Mouse (Mus musculus) ES-Bruce4 (cell line): ENCODE data around the gene Gm5485. TPM values are rescaled to one million over a fixed set of nuclear protein-coding genes. Genes with fewer than 3 reads are reported as not detected.

Experiments
- H3K27ac ChIP-seq: 2 replicates; pipeline ENCODE4 v1.5.1; 2012; ENCODE audit warnings: low read length, inconsistent platforms; ENCODE audit not compliant: insufficient read depth
- H3K27me3 ChIP-seq: 2 replicates; pipeline ENCODE4 v1.6.1; 2012; ENCODE audit warnings: mild to moderate bottlenecking, low read length, inconsistent platforms; ENCODE audit not compliant: control insufficient read depth, poor library complexity, insufficient read depth, severe bottlenecking
- H3K36me3 ChIP-seq: 2 replicates; pipeline ENCODE4 v1.6.1; 2012; ENCODE audit warnings: inconsistent platforms, mild to moderate bottlenecking, low read length, moderate library complexity; ENCODE audit not compliant: control insufficient read depth, poor library complexity, insufficient read depth, severe bottlenecking
- H3K4me1 ChIP-seq: one replicate; pipeline ENCODE4 v1.8.1; 2011; ENCODE audit warnings: low read length; ENCODE audit not compliant: control insufficient read depth, insufficient read depth
- H3K4me3 ChIP-seq: 2 replicates; pipeline ENCODE4 v1.5.1; 2011; ENCODE audit warnings: low read depth, mild to moderate bottlenecking, low read length
- H3K9ac ChIP-seq: 2 replicates; pipeline ENCODE4 v1.6.1; 2012; ENCODE audit warnings: low read depth, mild to moderate bottlenecking, inconsistent platforms; ENCODE audit not compliant: poor library complexity, severe bottlenecking
- H3K9me3 ChIP-seq: replicated peaks from 2 replicates; pipeline ENCODE4 v1.6.1; 2012; ENCODE audit warnings: mild to moderate bottlenecking, low read length, inconsistent platforms; ENCODE audit not compliant: control insufficient read depth, poor library complexity, insufficient read depth, severe bottlenecking
- CTCF ChIP-seq: IDR thresholded peaks from one replicate; pipeline ENCODE4 v1.8.1; 2011; ENCODE audit warnings: low read depth, low read length
- EP300 ChIP-seq: IDR thresholded peaks from 2 replicates; pipeline ENCODE4 v1.6.1; 2011; ENCODE audit warnings: low read depth, low read length; ENCODE audit not compliant: insufficient read depth
- POLR2A ChIP-seq: IDR thresholded peaks from one replicate; pipeline ENCODE4 v1.8.1; 2011; ENCODE audit warnings: low read length; ENCODE audit not compliant: insufficient read depth
- polyA plus RNA-seq: library from polyadenylated mRNA; stranded (reverse); fragments of >200 nt; gene quantifications from 2 replicates; pipeline ENCODE4 v1.2.4, GENCODE M21; 2011; ENCODE audit warnings: low read depth; ENCODE audit not compliant: missing spikeins, insufficient read depth, insufficient read length

The Gm5485 gene
- polyA plus RNA-seq, 1 experiment, result not detected

DNA sequence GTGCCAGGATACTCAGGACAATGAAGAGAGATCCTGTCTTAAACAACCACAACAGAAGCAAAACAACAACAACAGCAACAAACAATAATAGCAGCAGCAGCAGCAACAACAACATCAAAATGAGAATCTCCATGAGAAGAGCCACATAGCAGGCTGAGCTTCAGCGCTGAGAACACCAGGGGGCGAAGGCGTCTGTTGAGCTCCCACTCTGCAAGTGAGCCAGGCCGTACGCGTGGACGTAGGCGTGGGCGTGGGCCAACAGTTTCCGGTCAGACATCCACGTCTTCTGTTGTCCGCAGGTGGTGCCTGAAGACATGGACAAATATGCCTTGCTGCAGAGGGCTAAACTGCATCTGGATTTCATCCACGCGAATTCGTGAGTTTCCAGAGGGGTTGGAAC is 18.8 kb upstream of the Gm5485 start, which contains the start of gene Morc1:
Morc1 (plus strand) TSS at position 211 of the 400 bp plus-strand sequence.
- Histone ChIP-seq H3K4me3 (no peak within 1 kb of the TSS), H3K36me3 (no peaks in the 10 kb centered on the region), H3K27me3 (no peaks in the 10 kb centered on the region), H3K9ac (no peak within 1 kb of the TSS), H3K9me3 (0 out of 2 replicates have a peak, but pooled peaks cover 3% of the 10 kb centered on the region), H3K27ac (no peak within 1 kb of the TSS), H3K4me1 (peaks cover 5% of the 10 kb centered on the region)
- TF ChIP-seq EP300 (0 out of 2 replicates have a peak, but pooled peaks have one; percentile 40), POLR2A (no peak), CTCF (peak; percentile 74)

DNA sequence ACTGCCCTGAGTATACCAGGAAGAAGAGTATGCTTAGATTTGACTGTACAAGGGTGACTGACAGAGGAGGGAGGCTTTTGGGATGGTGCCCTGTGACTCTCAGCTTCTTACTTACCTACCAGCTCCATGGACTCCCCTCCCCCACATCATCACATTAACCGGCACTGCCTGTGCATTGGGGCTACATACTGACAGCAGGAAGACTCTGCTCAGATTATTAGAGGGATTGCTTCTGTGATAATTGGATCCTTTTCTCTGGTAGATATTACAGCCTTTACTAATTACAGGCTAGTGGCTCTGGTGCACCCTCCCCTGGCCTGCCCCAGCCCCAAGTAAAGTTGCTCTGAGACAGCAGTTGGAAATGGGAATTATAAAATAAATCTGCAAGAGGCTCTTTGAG is 17.2 kb upstream of the Gm5485 start:
- H3K4me1 ChIP-seq, result no peaks in the 10 kb centered on the region

DNA sequence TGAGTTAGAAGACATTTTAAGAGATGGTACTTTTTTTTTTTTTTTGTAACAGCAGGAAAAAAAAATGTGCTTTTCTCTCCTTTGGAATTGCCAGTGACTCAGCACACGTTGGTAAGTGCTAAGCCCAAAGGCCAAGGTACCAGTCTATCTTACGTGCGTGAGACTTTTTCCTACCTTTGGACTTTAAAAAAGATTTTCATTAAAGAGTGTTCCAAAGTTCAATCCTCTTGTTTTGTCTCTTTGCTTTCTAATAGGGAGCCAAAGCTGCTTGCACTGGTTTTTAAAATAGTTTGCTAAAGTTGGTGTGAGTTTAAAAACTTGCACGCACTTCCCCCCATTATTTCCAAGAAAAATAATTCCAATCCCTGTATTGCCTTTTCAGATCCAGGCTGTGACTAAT is 11.9 kb upstream of the Gm5485 start:
- Histone ChIP-seq H3K9me3 (peaks cover 15% of the 10 kb centered on the region), H3K4me1 (peaks cover 2% of the 10 kb centered on the region), H3K4me3 (no peak overlapping the region), H3K27ac (no peak overlapping the region), H3K36me3 (no peaks in the 10 kb centered on the region), H3K27me3 (no peaks in the 10 kb centered on the region), H3K9ac (no peak overlapping the region)
- TF ChIP-seq EP300 (no peak), CTCF (no peak), POLR2A (no peak)

More for the DNA sequence above, 17.2 kb upstream of the Gm5485 start:
- Histone ChIP-seq H3K9ac (no peak overlapping the region), H3K4me3 (no peak overlapping the region), H3K27me3 (no peaks in the 10 kb centered on the region), H3K36me3 (no peaks in the 10 kb centered on the region), H3K27ac (no peak overlapping the region), H3K9me3 (peaks cover 15% of the 10 kb centered on the region)
- TF ChIP-seq CTCF (no peak), POLR2A (no peak), EP300 (no peak)

DNA sequence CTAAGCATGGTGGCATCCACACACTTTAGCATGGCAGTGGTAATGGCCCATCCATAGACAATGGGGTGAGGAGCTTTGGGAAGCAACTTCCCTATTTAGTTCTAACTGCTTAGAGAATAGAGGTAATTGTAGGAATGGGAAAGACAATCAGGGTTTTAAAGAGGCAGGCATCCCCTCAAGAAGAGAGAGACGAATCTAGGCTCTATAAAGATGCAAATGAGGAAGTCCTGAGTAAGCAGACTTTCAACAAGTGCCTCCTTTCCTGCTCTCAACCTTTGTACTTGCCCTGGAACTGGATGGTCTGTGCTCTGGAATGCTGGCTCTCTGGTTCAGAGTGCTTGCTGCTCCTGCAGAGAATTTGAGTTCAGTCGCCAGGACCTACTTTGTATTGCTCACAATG is 10.3 kb upstream of the Gm5485 start:
- Histone ChIP-seq H3K4me1 (peaks cover 2% of the 10 kb centered on the region), H3K27me3 (no peaks in the 10 kb centered on the region), H3K36me3 (no peaks in the 10 kb centered on the region), H3K27ac (0 out of 2 replicates have a peak overlapping the region, but pooled peaks have one; percentile 27), H3K4me3 (no peak overlapping the region), H3K9ac (no peak overlapping the region), H3K9me3 (peaks cover 15% of the 10 kb centered on the region)
- TF ChIP-seq EP300 (peak; percentile 53; the same call in 1 of the 2 replicates), POLR2A (no peak)

DNA sequence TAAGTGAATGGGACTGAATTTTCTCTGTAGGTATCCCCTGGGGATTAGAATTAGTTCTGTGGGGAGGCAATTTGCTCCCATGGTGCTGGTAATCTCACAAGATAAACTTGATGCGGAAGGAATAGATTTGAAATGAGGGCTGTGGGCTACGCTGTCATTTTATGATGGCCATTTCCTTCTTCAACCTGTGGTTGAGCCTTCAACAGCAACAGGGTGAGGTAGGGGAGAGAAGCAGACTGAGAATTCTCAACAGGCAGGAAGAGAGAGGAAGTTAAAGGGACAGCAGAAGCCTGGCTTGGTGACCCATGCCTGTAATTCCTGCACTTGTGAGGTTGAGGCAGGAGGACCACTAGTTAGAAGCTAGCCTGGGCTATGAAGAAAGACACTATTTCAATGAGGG is 6.8 kb upstream of the Gm5485 start:
- TF ChIP-seq EP300 (no peak), CTCF (no peak), POLR2A (no peak)

DNA sequence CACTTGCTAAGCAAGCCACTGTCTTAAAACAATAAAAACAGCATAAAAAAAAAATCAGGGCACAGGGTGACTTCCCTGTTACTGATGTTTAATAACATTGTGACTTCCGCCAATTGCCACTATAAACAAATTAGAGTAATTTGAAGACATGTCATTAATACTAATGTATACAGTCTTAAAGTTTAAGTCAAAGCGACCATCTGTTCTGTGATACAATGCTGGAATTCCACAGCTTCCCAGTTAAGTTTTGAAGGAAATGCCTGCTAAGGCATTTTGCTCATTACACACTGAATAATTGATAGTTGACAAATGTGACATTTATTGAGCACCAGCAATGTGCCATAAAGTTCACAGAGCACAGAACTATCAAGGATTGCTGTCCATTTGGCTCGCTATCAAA is 6.3 kb upstream of the Gm5485 start:
- Histone ChIP-seq H3K27ac (no peak overlapping the region), H3K4me3 (no peak overlapping the region), H3K4me1 (peaks cover 2% of the 10 kb centered on the region), H3K27me3 (no peaks in the 10 kb centered on the region), H3K36me3 (no peaks in the 10 kb centered on the region), H3K9me3 (no peaks in the 10 kb centered on the region), H3K9ac (no peak overlapping the region)
- no peak for TF ChIP-seq CTCF
- no peak for TF ChIP-seq POLR2A
- TF ChIP-seq EP300, result no peak

More for the DNA sequence above, 6.8 kb upstream of the Gm5485 start:
- H3K4me3 ChIP-seq, result no peak overlapping the region
- no peaks in the 10 kb centered on the region for H3K27me3 ChIP-seq
- no peaks in the 10 kb centered on the region for H3K36me3 ChIP-seq
- no peak overlapping the region for H3K27ac ChIP-seq
- no peaks in the 10 kb centered on the region for H3K9me3 ChIP-seq
- H3K4me1 ChIP-seq, result peaks cover 2% of the 10 kb centered on the region
- H3K9ac ChIP-seq, result no peak overlapping the region
